Mouse (Mus musculus) intestine, postnatal 0 days (tissue): ENCODE results near the gene Slc8a1. TPM values are rescaled to one million over a fixed set of nuclear protein-coding genes. Genes with fewer than 3 reads are reported as not detected.

Experiments
- ATAC-seq: fragments of 200-750 bp; cut with Nextera tagmentation; 2 replicates; pipeline ENCODE4 v1.8.0; 2017; ENCODE audit warnings: mild to moderate bottlenecking, moderate TSS enrichment, moderate library complexity
- H3K27ac ChIP-seq: fragments of 300-500 bp; sonication (generic); 2 replicates; pipeline ENCODE4 v1.5.1; 2014; ENCODE audit warnings: mild to moderate bottlenecking, low read depth, low read length, moderate library complexity
- H3K27me3 ChIP-seq: fragments of 300-500 bp; sonication (generic); replicated peaks from 2 replicates; pipeline ENCODE4 v1.6.1; 2014; ENCODE audit warnings: low read length, mixed read lengths; ENCODE audit not compliant: control insufficient read depth, insufficient read depth
- H3K36me3 ChIP-seq: fragments of 300-500 bp; sonication (generic); 2 replicates; pipeline ENCODE4 v1.6.1; 2014; ENCODE audit warnings: mild to moderate bottlenecking, moderate library complexity; ENCODE audit not compliant: control insufficient read depth, insufficient read depth
- H3K4me1 ChIP-seq: fragments of 300-500 bp; sonication (generic); replicated peaks from 2 replicates; pipeline ENCODE4 v1.6.1; 2014; ENCODE audit warnings: antibody characterized with exemption, low read length, mixed read lengths; ENCODE audit not compliant: control insufficient read depth, insufficient read depth
- H3K4me2 ChIP-seq: fragments of 300-500 bp; sonication (generic); replicated peaks from 2 replicates; pipeline ENCODE4 v1.6.1; 2014; ENCODE audit warnings: low read depth, mild to moderate bottlenecking, moderate library complexity
- H3K4me3 ChIP-seq: fragments of 300-500 bp; sonication (generic); 2 replicates; pipeline ENCODE4 v1.5.1; 2014; ENCODE audit warnings: low read depth, low read length
- H3K9ac ChIP-seq: fragments of 300-500 bp; sonication (generic); 2 replicates; pipeline ENCODE4 v1.6.1; 2014; ENCODE audit warnings: mild to moderate bottlenecking, low read depth, low read length
- H3K9me3 ChIP-seq: fragments of 300-500 bp; sonication (generic); 2 replicates; pipeline ENCODE4 v1.6.1; 2016; ENCODE audit warnings: mixed run types; ENCODE audit not compliant: control insufficient read depth
- CTCF ChIP-seq: sonication (generic); IDR thresholded peaks from 2 replicates; pipeline ENCODE4 v1.5.1; 2016; ENCODE audit warnings: low read depth, mild to moderate bottlenecking, control low read depth, antibody characterized with exemption, moderate library complexity
- WGBS: fragments of 180-500 bp; shearing (Covaris S2); extraction: QIAGEN DNeasy Blood & Tissue Kit; methylation state at CpG from one replicate; pipeline ENCODE4 v1.1.7; 2014; 5-methylcytosine and 5-hydroxymethylcytosine counted together
- polyA plus RNA-seq: library from polyadenylated mRNA; unstranded; fragments of >200 nt; fragmentation: Nextera tagmentation; extraction: Ambion mirVana; gene quantifications from 2 replicates; pipeline ENCODE4 v1.2.1, GENCODE M21; 2015

The Slc8a1 gene
- polyA plus RNA-seq, 1 experiment from 2014 or later: 2.9 TPM

DNA sequence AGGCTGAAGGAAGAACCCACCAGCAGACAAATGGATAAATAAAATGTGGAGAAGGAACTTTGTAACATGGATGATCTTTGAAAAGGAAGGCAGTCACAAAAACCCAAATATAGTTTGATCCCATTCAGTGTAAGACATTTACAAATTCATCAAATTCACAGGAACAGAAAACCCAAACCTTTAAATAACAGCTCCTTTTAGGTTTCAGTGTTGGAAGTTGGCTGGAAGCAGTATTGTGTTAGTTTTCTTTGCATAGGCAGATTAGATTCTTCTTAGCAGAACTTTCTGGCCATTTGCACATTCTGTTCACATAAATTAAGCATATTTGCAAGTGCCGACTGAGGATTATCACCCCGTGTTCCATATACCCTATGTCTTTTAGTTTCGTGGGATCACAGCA is 193.3 kb downstream of the Slc8a1 start:
- TF ChIP-seq CTCF: no peak
- H3K4me2 ChIP-seq: no peak overlapping the region
- ATAC-seq: no peak

DNA sequence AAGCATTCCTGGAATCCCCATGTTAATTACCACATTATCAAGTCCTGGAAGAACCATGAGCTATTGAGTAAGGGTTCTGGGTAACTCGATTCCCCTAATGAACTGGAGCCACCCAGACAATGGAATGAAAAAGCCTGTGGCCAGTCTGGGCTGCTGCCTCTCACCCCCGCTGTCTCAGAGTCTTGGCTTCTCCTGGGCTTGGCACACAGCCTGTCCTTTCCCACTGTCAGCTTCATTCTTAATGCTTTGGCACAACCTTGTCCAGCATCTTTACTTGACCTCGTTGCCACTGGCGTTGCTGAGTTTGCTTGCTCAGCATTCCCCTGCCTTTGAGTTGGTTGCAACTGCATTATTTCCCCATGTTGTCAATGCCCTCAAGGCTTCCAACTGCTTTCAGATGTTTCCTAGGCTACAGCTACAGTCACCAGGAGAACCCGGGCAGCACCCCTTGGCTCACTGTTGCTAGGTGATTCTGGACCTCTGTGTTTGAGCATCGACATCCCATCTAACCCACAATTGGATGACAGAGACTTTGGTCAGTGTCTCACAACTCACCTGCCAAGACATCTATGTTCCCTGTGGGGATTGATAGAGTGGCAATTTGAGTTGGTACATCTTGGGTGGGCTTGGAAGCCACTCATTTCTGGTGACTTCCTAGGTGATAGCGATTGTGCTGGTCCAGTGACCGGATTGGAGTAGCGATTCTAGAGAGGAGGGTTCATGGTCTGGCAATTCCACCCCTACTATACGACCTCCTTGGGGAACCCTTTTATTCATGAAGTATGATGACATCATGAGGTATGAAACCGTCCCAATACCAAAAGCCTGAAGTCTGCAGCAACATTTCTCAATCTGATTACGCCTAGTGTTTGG is 195.6 kb downstream of the Slc8a1 start:
- Histone ChIP-seq H3K27ac (no peak overlapping the region), H3K4me3 (no peak overlapping the region), H3K36me3 (no peaks in the 10 kb centered on the region), H3K4me1 (no peaks in the 10 kb centered on the region), H3K9me3 (no peaks in the 10 kb centered on the region), H3K27me3 (no peaks in the 10 kb centered on the region), H3K9ac (no peak overlapping the region), H3K4me2 (no peak overlapping the region)
- no peak for ATAC-seq
- TF ChIP-seq CTCF: no peak
- WGBS: 85% methylated on average over 12 of the region's 12 CpGs

More for the DNA sequence above, 193.3 kb downstream of the Slc8a1 start:
- H3K4me1 ChIP-seq: no peaks in the 10 kb centered on the region
- 90% methylated on average over 3 of the region's 3 CpGs for WGBS
- no peak overlapping the region for H3K27ac ChIP-seq
- H3K27me3 ChIP-seq: no peaks in the 10 kb centered on the region
- H3K4me3 ChIP-seq: no peak overlapping the region
- no peaks in the 10 kb centered on the region for H3K9me3 ChIP-seq
- H3K9ac ChIP-seq: no peak overlapping the region
- H3K36me3 ChIP-seq: no peaks in the 10 kb centered on the region

DNA sequence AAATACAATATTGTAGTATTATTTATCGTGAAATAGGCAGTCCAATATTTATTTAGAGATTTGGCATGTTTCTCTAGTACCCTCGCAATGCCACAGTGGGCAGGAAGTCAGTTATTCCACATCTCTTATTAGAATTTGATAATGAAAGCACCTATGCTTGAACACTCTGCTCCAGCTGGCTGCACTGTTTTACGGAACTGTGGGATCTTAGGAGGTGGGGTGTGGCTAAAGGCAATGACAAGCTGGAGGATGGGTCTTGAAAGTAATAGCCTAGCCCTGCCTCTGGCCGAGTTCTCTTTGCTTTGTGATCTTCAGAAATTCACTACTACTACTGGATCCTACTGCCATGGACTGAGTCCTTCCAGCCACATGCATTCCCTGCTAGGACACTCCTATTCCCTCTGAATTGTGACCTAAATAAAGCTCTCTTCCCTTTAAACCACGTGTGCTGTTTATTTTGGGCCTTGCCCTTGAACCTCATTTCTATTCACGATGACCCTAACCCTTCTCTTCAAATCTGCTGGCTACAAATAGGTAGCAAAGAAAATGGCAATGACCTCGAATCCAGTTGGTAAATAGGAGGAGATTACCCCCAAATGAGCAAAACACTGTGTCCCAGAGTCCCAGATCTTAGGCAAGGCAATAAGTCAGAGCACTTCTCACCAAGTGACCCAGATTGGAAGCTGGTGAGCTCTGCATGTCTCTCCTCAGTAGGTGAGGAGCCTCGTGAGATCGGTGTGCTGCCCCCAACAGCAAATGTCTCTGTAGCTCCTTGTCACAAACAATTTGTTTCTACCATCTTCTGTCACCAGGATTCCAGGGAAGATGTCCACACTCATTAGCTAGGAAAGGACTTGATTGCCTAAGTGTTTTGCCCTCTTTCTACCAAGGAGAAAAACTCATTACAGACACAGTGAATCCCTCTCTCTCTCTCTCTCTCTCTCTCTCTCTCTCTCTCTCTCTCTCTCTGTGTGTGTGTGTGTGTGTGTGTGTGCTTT is 199.7 kb downstream of the Slc8a1 start:
- no peak for ATAC-seq
- Histone ChIP-seq H3K36me3 (no peaks in the 10 kb centered on the region), H3K9me3 (no peaks in the 10 kb centered on the region), H3K9ac (no peak overlapping the region), H3K4me1 (no peaks in the 10 kb centered on the region), H3K27ac (no peak overlapping the region), H3K27me3 (no peaks in the 10 kb centered on the region), H3K4me2 (no peak overlapping the region), H3K4me3 (no peak overlapping the region)
- TF ChIP-seq CTCF: no peak
- WGBS: 63% methylated on average over 9 of the region's 9 CpGs

DNA sequence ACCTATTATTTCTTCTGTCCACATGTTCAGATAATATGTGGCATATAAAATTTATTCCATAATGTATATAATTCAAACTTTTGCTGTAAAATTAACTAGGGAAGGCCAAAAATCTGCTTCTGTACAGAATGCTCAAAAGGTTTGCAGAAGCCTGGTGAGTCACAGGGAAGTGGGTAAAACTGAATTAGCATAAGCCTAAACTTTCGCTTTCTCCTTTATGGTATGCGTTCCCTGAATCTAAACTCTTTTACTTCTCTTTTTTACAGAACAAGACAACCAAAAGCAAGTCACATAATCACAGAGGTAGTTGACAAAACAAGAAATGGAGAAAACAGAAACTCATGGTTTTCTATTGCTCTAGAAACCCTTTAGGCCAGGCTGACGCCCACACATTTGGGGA is 202.1 kb downstream of the Slc8a1 start:
- Histone ChIP-seq H3K4me2 (no peak overlapping the region), H3K4me1 (no peaks in the 10 kb centered on the region), H3K36me3 (no peaks in the 10 kb centered on the region), H3K9me3 (no peaks in the 10 kb centered on the region), H3K27me3 (no peaks in the 10 kb centered on the region), H3K9ac (no peak overlapping the region), H3K4me3 (no peak overlapping the region), H3K27ac (no peak overlapping the region)
- TF ChIP-seq CTCF: no peak
- WGBS: 89% methylated on average over 3 of the region's 3 CpGs
- ATAC-seq: no peak

DNA sequence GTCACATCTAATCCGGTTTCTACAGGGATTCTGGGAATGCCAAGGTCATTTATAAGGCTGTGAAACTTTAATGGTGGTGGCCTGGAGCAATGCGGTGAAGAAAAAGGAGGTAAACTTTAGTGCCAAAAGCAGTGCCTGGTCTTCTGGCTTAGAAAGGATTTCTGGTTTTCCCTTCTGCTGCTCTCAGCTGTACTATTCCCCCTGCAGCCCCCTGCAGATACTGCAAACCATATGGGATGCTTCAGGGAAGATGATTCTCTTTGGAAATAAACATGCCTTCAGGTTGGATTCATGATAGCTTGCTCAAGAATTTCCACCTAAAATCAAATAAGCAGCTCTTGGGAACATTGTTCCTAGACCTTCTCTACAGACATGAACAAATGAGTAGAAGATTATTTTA is 208.3 kb downstream of the Slc8a1 start:
- no peak for ATAC-seq
- no peak for TF ChIP-seq CTCF

DNA sequence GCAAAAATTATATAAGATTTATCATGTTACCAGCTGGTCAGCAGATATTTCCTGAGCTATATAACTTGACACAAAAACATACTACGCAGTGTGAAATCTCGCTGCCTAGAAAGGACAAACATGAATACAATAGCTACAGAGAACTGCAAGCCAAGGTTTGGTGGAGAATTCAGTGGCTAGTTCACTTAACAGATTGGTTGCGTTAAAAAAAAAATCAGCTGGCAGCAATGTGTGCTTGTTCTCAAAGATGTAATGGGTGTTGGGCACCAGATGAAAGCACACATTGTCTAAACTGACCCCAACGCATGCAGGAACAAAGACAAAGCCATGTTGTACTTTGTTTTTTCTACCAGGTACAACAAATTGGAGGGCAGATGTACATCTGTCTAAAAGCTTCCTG is 209.2 kb downstream of the Slc8a1 start:
- Histone ChIP-seq H3K36me3 (no peaks in the 10 kb centered on the region), H3K9me3 (no peaks in the 10 kb centered on the region), H3K9ac (no peak overlapping the region), H3K27me3 (no peaks in the 10 kb centered on the region), H3K4me2 (no peak overlapping the region), H3K27ac (no peak overlapping the region), H3K4me3 (no peak overlapping the region), H3K4me1 (no peaks in the 10 kb centered on the region)
- TF ChIP-seq CTCF: no peak
- no peak for ATAC-seq
- 84% methylated on average over 4 of the region's 4 CpGs for WGBS

More for the DNA sequence above, 208.3 kb downstream of the Slc8a1 start:
- H3K27ac ChIP-seq: no peak overlapping the region
- H3K4me2 ChIP-seq: no peak overlapping the region
- H3K9ac ChIP-seq: no peak overlapping the region
- no peaks in the 10 kb centered on the region for H3K9me3 ChIP-seq
- H3K4me3 ChIP-seq: no peak overlapping the region
- WGBS: 56% methylated on average over 2 of the region's 2 CpGs
- H3K36me3 ChIP-seq: no peaks in the 10 kb centered on the region
- no peaks in the 10 kb centered on the region for H3K27me3 ChIP-seq
- no peaks in the 10 kb centered on the region for H3K4me1 ChIP-seq
